Mouse (Mus musculus) retina, embryonic 14.5 days (tissue): ENCODE measurements around the gene Eln.

Experiments
- DNase-seq: peaks from one replicate; pipeline ENCODE4 v3.0.0-alpha.2; 2015; ENCODE audit warnings: low spot score

The Eln gene

GRCm38 (mm10) chr5:134746890-134747511, at the start of gene Eln:
Eln (minus strand) TSS chr5:134747323.
- DNase-seq = peak; percentile 47

GRCm38 (mm10) chr5:134790080-134790995, 43.2 kb upstream of the Eln start:
- no peak for DNase-seq

- DNase-seq = peak; percentile 7
Measured at GRCm38 (mm10) chr5:134788237-134788636, 41.1 kb upstream of the Eln start.

- DNase-seq = no peak
Measured at GRCm38 (mm10) chr5:134785691-134786371, 38.7 kb upstream of the Eln start.

GRCm38 (mm10) chr5:134783794-134784193, 36.7 kb upstream of the Eln start:
- no peak for DNase-seq

- no peak for DNase-seq
Measured at GRCm38 (mm10) chr5:134780963-134781362, 33.8 kb upstream of the Eln start.

- no peak for DNase-seq
Measured at GRCm38 (mm10) chr5:134780146-134780545, 33.0 kb upstream of the Eln start.

GRCm38 (mm10) chr5:134776551-134776950, 29.4 kb upstream of the Eln start:
- DNase-seq = no peak

- no peak for DNase-seq
Measured at GRCm38 (mm10) chr5:134772522-134772921, 25.4 kb upstream of the Eln start.

- DNase-seq = no peak
Measured at GRCm38 (mm10) chr5:134771750-134772149, 24.6 kb upstream of the Eln start.

GRCm38 (mm10) chr5:134769181-134769580, 22.1 kb upstream of the Eln start:
- DNase-seq = no peak

GRCm38 (mm10) chr5:134765441-134765840, 18.3 kb upstream of the Eln start:
- no peak for DNase-seq

GRCm38 (mm10) chr5:134763326-134763725, 16.2 kb upstream of the Eln start:
- DNase-seq = no peak

- no peak for DNase-seq
Measured at GRCm38 (mm10) chr5:134761409-134762124, 14.4 kb upstream of the Eln start.

GRCm38 (mm10) chr5:134756031-134756430, 8.9 kb upstream of the Eln start:
- DNase-seq = no peak

- DNase-seq = no peak
Measured at GRCm38 (mm10) chr5:134754096-134754495, 7.0 kb upstream of the Eln start.

- no peak for DNase-seq
Measured at GRCm38 (mm10) chr5:134750469-134750868, 3.3 kb upstream of the Eln start.

GRCm38 (mm10) chr5:134747947-134748618, 960 bp upstream of the Eln start:
- peak; percentile 84 for DNase-seq

- peak; percentile 26 for DNase-seq
Measured at GRCm38 (mm10) chr5:134747512-134747893, 380 bp upstream of the Eln start.

- DNase-seq = no peak
Measured at GRCm38 (mm10) chr5:134746201-134746600, 922 bp downstream of the Eln start.

GRCm38 (mm10) chr5:134745801-134746200, 1.3 kb downstream of the Eln start:
- no peak for DNase-seq

GRCm38 (mm10) chr5:134745000-134745399, 2.1 kb downstream of the Eln start:
- no peak for DNase-seq
